In genomic region chr4:83990126-83990989, GRCm38 (mm10) we compare ENCODE assay signal across 14 mouse cellular contexts.
DNase-seq lines count a peak whose midpoint lies in the region; ATAC-seq and TF ChIP-seq lines count a peak whose summit lies in the region.
"Had no signal": no experiment of that assay in that cellular context is flagged by ENCODE, and none has a peak within 500 bp of the region (broad histone marks: within the 10 kb centered on the region; RNA-seq: fewer than 3 reads in every experiment).

No protein-coding gene starts in this region.

- DNase-seq in heart, embryonic 10.5 days (ENCODE audit: low spot score): no peak
- DNase-seq in heart, postnatal 36 days: no peak
- no peak for DNase-seq in lung, postnatal 36 days
- DNase-seq in adrenal gland, postnatal 10 days: no peak
- no peak for DNase-seq in gastrocnemius, postnatal 4 days (ENCODE audit: low spot score in 2 of 2)
- DNase-seq: cerebellum, postnatal 10 days had no signal

- H3K36me3 ChIP-seq in heart, embryonic 10.5 days: no peaks in the 10 kb centered on the region
- no peaks in the 10 kb centered on the region for H3K36me3 ChIP-seq in lung, embryonic 15.5 days
- H3K36me3 ChIP-seq in myocyte (ENCODE audit: control insufficient read depth, insufficient read depth): no peaks in the 10 kb centered on the region
- H3K36me3 ChIP-seq: hindbrain, embryonic 13.5 days; liver, embryonic 12.5 days had no signal

- peak overlapping the region; percentile 18; the same call in 1 of the 2 replicates for H3K4me2 ChIP-seq in lung, embryonic 15.5 days
- peak overlapping the region; percentile 23 for H3K4me2 ChIP-seq in myocyte (ENCODE audit: low read depth)
- H3K4me2 ChIP-seq: hindbrain, embryonic 13.5 days; liver, embryonic 12.5 days had no signal

- H3K27me3 ChIP-seq in heart, embryonic 10.5 days (ENCODE audit: insufficient read depth, poor library complexity, severe bottlenecking): no peaks in the 10 kb centered on the region
- no peaks in the 10 kb centered on the region for H3K27me3 ChIP-seq in lung, embryonic 15.5 days
- H3K27me3 ChIP-seq in myocyte (ENCODE audit: control insufficient read depth, insufficient read depth, insufficient read length): no peaks in the 10 kb centered on the region
- H3K27me3 ChIP-seq: hindbrain, embryonic 13.5 days; liver, embryonic 12.5 days; Patski had no signal

- H3K9ac ChIP-seq in lung, embryonic 15.5 days: no peak overlapping the region
- H3K9ac ChIP-seq: hindbrain, embryonic 13.5 days; liver, embryonic 12.5 days had no signal

- intact Hi-C loops in heart, postnatal 36 days (cut with DNase I): no loop called here

- H3K27ac ChIP-seq in heart, embryonic 10.5 days: peak overlapping the region; percentile 69
- H3K27ac ChIP-seq in lung, embryonic 15.5 days: peak overlapping the region; percentile 84
- peak overlapping the region; percentile 2; the same call in 1 of the 2 replicates for H3K27ac ChIP-seq in embryonic fibroblast, embryonic 13.5 days (ENCODE audit: insufficient read depth, low read length)
- H3K27ac ChIP-seq: hindbrain, embryonic 13.5 days; layer of hippocampus, adult 2 months; liver, embryonic 12.5 days had no signal

- H3K4me3 ChIP-seq in heart, embryonic 10.5 days: no peak overlapping the region
- no peak overlapping the region for H3K4me3 ChIP-seq in lung, embryonic 15.5 days
- H3K4me3 ChIP-seq in embryonic fibroblast, embryonic 13.5 days (ENCODE audit: insufficient read depth, low read length): no peak overlapping the region
- H3K4me3 ChIP-seq in myocyte: no peak overlapping the region
- H3K4me3 ChIP-seq: hindbrain, embryonic 13.5 days; layer of hippocampus, adult 2 months; liver, embryonic 12.5 days had no signal

- TF ChIP-seq POLR2A in embryonic fibroblast, embryonic 13.5 days (IDR thresholded peaks at IDR 0.05; ENCODE audit: low read depth, low read length): no peak
- no peak for TF ChIP-seq POLR2A in myocyte (IDR thresholded peaks at IDR 0.05; ENCODE audit: insufficient read length, low read depth)

- no peak overlapping the region for H3ac ChIP-seq in myocyte (ENCODE audit: control insufficient read depth, insufficient read length)

- H3K79me2 ChIP-seq in myocyte (ENCODE audit: control insufficient read depth, insufficient read depth): no peaks in the 10 kb centered on the region

- 68% methylated on average over 13 of the region's 13 CpGs for WGBS in heart, embryonic 10.5 days
- WGBS in lung, embryonic 15.5 days: 39% methylated on average over 13 of the region's 13 CpGs

- peaks cover 25% of the 10 kb centered on the region for H3K4me1 ChIP-seq in heart, embryonic 10.5 days
- peaks cover 30% of the 10 kb centered on the region for H3K4me1 ChIP-seq in lung, embryonic 15.5 days
- no peaks in the 10 kb centered on the region; the same call in 1 of the 2 replicates for H3K4me1 ChIP-seq in embryonic fibroblast, embryonic 13.5 days (ENCODE audit: control insufficient read depth, insufficient read depth, low read length)

- no peaks in the 10 kb centered on the region for H3K9me3 ChIP-seq in heart, embryonic 10.5 days
- H3K9me3 ChIP-seq in lung, embryonic 15.5 days: no peaks in the 10 kb centered on the region
- H3K9me3 ChIP-seq: hindbrain, embryonic 13.5 days; liver, embryonic 12.5 days had no signal

- ATAC-seq in lung, embryonic 15.5 days (ENCODE audit: borderline replicate concordance, extremely low read depth, low FRiP score, low TSS enrichment): peak; percentile 70; the same call in 1 of the 2 replicates
- ATAC-seq: liver, embryonic 12.5 days; midbrain, embryonic 16.5 days; Patski had no signal

- no peak for TF ChIP-seq CTCF in embryonic fibroblast, embryonic 13.5 days (IDR thresholded peaks at IDR 0.05; ENCODE audit: borderline replicate concordance, insufficient read depth, low read length)

TF ChIP-seq in myocyte, 11 proteins besides CTCF, POLR2A, EP300 and RAD21:
- TF ChIP-seq MYOG (IDR thresholded peaks at IDR 0.05; ENCODE audit: control insufficient read depth in 1 of 3, insufficient read depth in 1 of 3, insufficient read length in 2 of 3, low read depth in 2 of 3) (peak in 1 of 3 experiments; percentile 20), SRF (IDR thresholded peaks at IDR 0.05; ENCODE audit: control insufficient read depth, insufficient read length, low read depth) (no peak), MAX (IDR thresholded peaks at IDR 0.05; ENCODE audit: low read depth) (no peak), MYOD1 (IDR thresholded peaks at IDR 0.05; ENCODE audit: control insufficient read depth in 1 of 3, insufficient read length in 2 of 3, low read depth in 2 of 3) (peak in 1 of 3 experiments; percentile 4)

Comparison
In these comparisons a context has a peak if more than half of its experiments do, and no peak if none do; other contexts are left out.
1. H3K27ac ChIP-seq: peak in every context shown above with its lines; median percentile 84 in lung, embryonic 15.5 days; 69 in heart, embryonic 10.5 days; 2 in embryonic fibroblast, embryonic 13.5 days.